Mouse (Mus musculus) ovary, postnatal 10 days (tissue): Measurements from ENCODE around the gene Tmem174.

Source experiments
- DNase-seq: peaks from one replicate; pipeline ENCODE4 v3.0.0; 2022; ENCODE audit warnings: low spot score

The Tmem174 gene

GRCm38 (mm10) chr13:98637145-98637544 lies at the start of gene Tmem174:
Tmem174 (minus strand) TSS chr13:98637410.
- no peak for DNase-seq

DNA sequence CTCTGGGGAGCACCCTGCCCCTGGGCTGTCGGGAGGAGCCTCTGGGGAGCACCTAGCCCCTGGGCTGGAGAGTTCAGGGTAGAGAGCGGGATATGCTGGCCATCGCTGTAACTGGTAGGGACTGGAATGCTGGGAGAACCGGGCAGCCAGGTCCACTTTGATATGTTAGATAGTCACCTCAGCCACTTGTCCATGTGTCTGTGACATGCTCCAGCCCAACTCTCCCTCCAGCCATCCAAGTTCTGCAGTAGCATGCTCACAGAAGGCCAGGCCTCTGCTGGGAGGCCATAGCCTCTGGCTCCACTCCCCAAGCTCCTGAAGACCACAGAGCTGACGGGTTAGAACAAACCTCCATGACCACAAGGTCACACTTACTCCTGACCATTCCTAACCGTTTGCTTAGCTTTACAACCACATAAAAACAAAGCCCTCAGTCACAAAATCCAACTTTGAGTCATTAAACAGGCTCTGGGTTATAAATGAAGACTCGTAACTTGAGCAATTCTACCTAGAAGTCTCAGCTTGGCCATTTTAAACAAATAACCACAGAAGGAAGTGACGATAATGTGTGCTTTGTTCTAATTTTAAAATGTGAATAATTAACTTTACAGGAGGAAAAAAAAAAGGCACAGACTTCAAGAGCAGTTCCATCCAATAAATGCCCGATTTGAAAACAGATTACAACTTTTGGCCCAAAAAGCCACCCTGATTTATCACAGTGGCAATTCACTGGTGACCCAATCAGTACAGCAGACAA lies 47.1 kb upstream of the Tmem174 start:
- DNase-seq, result no peak

DNA sequence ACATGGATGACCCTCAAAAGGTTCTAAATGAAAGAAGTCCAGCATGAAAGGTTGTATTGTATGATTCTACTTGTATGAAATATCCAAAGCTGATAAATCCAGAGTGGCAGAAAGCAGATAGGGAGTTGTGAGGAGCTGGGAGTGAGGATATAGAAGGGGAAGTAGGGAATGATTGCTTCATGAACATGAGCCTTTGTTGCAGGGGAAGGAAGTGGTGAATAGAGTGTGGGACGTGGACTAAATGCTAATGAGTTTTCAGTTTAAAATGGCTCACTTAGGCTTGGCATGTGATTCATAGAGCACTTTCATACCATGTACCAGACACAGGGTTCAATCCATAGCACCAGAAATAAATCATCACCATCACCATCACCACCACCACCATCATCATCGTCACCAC lies 46.2 kb upstream of the Tmem174 start:
- DNase-seq, result no peak

GRCm38 (mm10) chr13:98680470-98681060 lies 43.4 kb upstream of the Tmem174 start:
- DNase-seq, result no peak

GRCm38 (mm10) chr13:98679631-98680041 lies 42.4 kb upstream of the Tmem174 start:
- DNase-seq, result no peak

DNA sequence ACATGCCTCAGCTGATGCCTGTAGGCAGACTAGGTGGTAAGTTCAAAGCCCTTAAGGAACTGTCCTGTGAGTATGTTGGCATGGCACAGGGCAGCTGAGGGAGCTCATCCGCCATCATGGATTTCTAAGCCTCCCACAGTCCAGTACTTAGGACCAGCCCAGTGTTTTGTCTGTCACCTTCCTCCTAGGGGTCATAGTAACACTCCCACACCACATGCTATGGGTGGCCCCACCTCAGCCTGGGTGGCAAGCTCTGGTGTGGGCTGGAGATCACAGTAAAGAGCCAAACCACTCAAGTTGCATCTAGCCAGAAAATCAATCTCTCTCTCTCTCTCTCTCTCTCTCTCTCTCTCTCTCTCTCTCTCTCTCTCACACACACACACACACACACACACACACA lies 42.0 kb upstream of the Tmem174 start:
- no peak for DNase-seq

GRCm38 (mm10) chr13:98673922-98674321 lies 36.7 kb upstream of the Tmem174 start:
- DNase-seq, result no peak

DNA sequence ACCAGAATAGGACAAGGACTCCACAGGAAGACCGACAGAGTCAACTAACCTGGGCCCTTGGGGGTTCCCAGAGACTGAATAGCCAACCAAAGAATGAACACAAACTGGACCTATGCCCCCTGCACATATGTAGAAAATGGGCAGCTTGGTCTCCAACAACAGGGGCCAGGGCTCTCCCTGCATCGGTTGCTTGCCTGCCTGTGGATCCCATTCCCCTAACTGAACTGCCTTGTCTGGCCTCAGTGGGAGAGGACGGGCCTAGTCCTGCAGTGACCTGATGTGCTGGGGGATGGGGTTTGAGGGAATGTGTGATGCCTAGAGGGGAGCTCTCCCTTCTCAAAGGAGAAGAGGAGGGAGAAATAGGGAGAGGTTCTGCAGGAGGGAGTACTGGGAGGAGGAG lies 32.1 kb upstream of the Tmem174 start:
- DNase-seq, result no peak

DNA sequence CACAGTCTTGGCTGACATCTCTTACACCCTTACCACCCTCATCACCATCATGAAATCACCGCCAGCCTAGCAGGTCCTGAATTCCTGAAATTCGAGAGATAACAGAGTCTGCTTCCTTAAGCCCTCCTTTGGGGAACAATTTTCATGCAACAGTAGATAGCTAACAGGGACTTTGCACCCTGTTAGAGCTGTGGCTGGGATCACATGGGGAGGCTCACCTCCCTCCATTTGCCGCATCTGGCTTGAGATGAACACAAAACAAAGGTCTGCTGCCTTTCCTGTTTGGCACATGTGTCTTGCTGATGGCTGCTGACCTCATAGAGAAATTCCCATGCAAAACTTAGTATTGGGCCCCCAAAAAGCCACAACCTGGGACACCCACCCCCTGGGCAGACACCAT lies 30.1 kb upstream of the Tmem174 start:
- no peak for DNase-seq

DNA sequence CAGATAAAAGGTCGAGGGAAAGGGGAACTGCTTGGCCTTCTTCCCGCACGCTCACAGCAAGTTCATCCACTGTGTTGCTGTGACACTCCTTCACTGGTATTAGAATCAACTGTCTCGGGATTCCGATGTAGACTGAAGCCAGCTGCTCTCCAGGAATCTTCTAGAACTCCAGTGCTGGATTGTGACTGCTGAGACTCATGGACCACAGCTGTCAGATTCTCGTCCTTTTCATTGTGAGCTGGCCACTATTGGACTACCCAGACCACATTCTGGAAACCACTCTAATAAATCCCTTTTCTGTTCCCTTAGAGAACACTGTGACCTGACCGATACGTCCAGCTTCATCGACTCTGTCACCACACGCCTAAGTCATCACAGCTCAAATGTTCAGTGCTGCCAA lies 28.0 kb upstream of the Tmem174 start:
- no peak for DNase-seq

DNA sequence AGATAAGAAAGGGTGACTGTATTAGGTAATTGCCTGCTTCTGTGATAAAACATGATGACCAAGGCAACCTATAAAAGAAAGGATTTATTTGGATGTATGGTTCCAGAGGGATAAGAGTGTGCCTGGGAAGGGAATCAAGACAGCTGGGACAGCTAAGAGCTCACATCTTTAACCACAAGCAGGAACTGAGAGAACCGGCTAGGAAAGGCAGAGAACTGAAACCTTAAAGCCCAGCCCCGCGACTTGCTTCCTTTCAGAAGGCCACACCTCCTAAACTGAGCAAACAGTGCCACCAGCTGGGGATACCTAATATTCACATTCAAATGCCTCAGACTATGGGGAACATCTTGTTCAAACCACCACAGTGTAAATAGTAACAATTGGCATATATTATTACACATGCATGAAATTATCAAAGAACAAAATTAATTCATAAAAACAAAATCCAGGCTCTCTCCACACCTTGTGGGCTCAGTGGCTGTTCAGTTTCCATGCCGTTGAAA lies 25.0 kb upstream of the Tmem174 start:
- no peak for DNase-seq

GRCm38 (mm10) chr13:98656034-98656471 lies 18.8 kb upstream of the Tmem174 start:
- no peak for DNase-seq

- no peak for DNase-seq
These were observed 18.1 kb upstream of the Tmem174 start for GRCm38 (mm10) chr13:98655346-98655745.

- DNase-seq, result no peak
These were observed 17.1 kb upstream of the Tmem174 start for GRCm38 (mm10) chr13:98654129-98654939.

GRCm38 (mm10) chr13:98652194-98652593 lies 15.0 kb upstream of the Tmem174 start:
- DNase-seq, result no peak

DNA sequence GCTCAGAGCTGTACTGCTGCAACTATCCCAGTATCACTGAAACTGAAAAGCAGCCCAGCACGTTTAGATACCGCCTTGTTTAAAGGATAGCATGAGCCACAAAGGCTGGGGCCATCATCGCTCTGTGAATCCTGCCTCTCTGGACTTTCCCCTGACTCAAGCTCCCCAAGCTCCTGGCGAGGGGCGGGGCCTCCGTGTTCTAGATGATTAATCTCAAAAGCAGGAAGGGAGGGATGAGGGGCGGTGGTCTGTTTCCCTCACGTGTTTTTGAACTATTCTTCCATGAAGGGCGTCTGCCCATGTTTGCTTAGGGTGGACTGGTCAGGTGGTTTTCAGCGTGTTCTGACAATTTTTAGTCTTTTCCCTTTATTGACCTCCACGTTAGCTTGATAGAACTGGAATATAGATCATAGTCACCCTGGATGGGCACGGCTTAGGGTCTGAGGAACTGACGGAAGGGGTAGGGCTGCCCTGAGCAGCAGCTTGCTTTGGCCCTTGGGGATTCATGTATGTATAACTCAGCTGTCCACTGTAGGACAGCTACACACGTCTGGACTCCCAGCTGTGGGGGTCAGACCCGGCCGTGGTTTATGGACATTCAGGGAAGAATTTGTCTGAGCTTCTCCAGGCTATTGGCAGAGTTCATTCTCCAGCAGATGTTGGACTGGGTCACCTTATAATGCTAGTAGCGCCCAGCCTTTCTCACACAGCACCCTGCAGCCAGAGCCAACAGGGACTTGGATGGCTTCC lies 14.2 kb upstream of the Tmem174 start:
- DNase-seq, result no peak

DNA sequence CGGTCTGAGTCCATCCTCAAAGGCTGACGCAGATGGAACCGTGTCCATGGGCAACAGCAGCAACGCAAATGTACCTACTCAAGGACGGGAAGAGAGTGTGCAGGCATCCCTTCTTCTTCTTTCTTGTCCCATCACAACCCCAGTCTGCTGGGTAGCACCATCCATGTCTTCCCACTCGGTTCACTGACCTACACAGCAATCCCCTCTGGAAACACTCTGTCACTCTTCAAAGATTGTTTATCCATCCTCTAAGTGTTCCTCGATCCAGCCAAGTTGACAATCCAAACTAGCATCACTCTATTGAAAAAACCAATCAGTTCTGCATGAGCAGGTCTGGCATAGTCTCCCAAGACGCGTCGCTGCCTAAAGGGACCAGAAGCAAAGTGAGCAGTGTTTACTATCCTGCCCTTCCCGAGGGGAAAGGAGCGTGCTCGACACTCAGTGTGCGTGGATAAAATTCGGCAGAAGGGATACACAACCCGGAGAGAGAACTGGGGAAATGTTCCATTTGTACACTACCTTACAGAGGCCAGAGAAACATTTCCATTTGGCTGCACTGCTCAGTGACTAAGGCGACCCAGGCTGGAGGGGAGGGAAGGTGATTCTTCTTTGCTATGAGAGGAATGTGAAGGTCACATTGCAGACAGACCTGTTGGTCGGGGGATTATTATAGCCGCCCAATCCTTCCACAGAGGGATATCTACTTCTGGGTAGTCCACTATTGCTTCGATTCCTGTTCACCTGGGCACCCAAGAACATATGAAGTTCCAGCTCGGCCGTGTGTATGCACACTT lies 10.8 kb upstream of the Tmem174 start:
- DNase-seq, result no peak

DNA sequence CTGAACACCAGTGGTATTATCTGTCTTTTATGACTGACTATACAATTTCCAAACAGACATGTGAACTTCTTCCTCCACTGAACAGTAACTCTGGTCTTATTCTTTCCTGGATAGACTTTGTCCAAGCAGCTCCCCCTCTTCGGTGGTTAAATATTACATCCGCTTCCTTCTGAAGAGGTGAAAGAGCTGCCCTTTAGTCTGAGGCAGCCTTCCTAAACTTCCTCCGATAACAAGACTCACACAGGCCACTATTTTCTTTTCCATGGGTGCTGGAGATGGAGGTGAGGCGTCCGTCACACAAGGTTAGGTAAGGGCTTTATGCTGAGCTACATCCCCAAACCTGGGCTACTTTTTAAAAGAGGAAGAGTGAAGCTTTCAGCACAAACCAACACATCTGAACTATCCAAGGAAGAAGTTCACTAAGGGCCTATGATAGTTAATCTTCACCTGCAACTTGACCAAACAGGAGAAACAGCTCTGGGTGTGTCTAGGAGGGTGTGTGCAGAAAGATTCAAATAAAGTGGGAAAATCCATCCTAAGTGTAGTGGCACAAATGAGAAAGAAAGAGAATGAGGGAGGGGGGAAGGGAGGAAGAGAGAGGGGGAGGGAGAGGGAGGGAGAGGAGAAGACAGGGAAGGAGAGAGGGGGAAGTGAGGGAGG lies 1.4 kb upstream of the Tmem174 start:
- DNase-seq, result no peak

- no peak for DNase-seq
These were observed 639 bp downstream of the Tmem174 start for GRCm38 (mm10) chr13:98636571-98636970.

DNA sequence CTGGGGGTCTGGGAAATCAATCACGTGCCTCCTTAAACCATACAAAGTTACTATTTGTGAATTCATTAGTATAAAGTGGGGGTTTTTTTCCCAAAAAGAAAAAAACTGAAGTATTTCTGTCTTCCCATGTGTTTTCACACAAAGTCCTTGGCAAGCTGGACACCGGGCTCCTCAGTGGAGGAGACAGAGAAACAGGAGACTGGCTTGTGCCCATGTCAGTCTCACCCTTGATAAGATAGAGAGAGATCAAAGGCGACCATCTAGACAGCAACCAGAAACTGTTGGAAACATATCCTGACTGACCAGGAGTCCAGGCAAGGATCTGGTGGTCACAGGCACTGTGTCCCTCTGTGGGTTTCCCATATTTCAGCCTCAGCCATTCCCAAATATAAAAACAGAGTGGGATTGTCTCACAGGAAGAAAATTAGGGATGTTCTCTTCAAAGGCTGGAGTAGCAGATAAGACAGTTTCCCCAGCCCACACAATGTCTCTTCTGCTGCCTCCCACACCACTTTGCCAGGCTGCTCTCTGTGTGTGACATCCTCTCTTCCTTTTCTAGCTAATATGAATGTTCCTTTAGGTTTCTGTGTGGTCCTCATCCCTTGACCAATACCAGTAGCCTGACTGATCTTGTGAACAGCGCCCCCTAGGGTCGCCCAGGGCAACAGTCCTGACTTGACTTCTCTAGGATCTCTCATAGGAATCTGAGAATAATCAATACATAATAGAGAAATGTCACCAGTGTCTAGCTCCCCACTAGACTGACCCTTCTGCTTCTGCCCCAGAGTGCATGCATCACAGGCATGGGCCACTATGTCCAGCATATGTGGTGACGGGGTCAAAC lies 3.3 kb downstream of the Tmem174 start:
- DNase-seq, result no peak
